Mouse (Mus musculus) kidney, embryonic 14.5 days (tissue): ENCODE measurements around the gene Rbmxl1. TPM values are rescaled to one million over a fixed set of nuclear protein-coding genes. Genes with fewer than 3 reads are reported as not detected.

Experiments
- ATAC-seq: fragments of 200-750 bp; cut with Nextera tagmentation; 2 replicates; pipeline ENCODE4 v1.8.0; 2017; ENCODE audit warnings: moderate number of reproducible peaks, mild to moderate bottlenecking, moderate TSS enrichment, moderate library complexity; ENCODE audit not compliant: low FRiP score, low TSS enrichment
- H3K27ac ChIP-seq: fragments of 300-500 bp; sonication (generic); 2 replicates; pipeline ENCODE4 v1.5.1; 2014; ENCODE audit warnings: low read depth, mild to moderate bottlenecking, low read length, moderate library complexity, mixed read lengths
- H3K27me3 ChIP-seq: fragments of 300-500 bp; sonication (generic); 2 replicates; pipeline ENCODE4 v1.6.1; 2014; ENCODE audit warnings: mild to moderate bottlenecking, low read length; ENCODE audit not compliant: control insufficient read depth, insufficient read depth
- H3K36me3 ChIP-seq: fragments of 300-500 bp; sonication (generic); 2 replicates; pipeline ENCODE4 v1.6.1; 2014; ENCODE audit warnings: low read length, mixed read lengths; ENCODE audit not compliant: control insufficient read depth, insufficient read depth
- H3K4me1 ChIP-seq: fragments of 300-500 bp; sonication (generic); 2 replicates; pipeline ENCODE4 v1.6.1; 2014; ENCODE audit warnings: low read length, mixed read lengths; ENCODE audit not compliant: control insufficient read depth, insufficient read depth
- H3K4me2 ChIP-seq: fragments of 300-500 bp; sonication (generic); replicated peaks from 2 replicates; pipeline ENCODE4 v1.6.1; 2014; ENCODE audit warnings: low read depth, mild to moderate bottlenecking, low read length
- H3K4me3 ChIP-seq: fragments of 300-500 bp; sonication (generic); 2 replicates; pipeline ENCODE4 v1.5.1; 2014; ENCODE audit warnings: mild to moderate bottlenecking, low read length
- H3K9ac ChIP-seq: fragments of 300-500 bp; sonication (generic); 2 replicates; pipeline ENCODE4 v1.6.1; 2014; ENCODE audit warnings: low read depth, mild to moderate bottlenecking, low read length, moderate library complexity
- H3K9me3 ChIP-seq: fragments of 300-500 bp; sonication (generic); 2 replicates; pipeline ENCODE4 v1.6.1; 2016; ENCODE audit warnings: low read length; ENCODE audit not compliant: control insufficient read depth
- WGBS: fragments of 180-500 bp; shearing (Covaris S2); extraction: QIAGEN DNeasy Blood & Tissue Kit; methylation state at CpG from one replicate; pipeline ENCODE4 v1.1.7; 2014; 5-methylcytosine and 5-hydroxymethylcytosine counted together
- polyA plus RNA-seq: library from polyadenylated mRNA; unstranded; fragments of >200 nt; fragmentation: Nextera tagmentation; extraction: Ambion mirVana; gene quantifications from 2 replicates; pipeline ENCODE4 v1.2.1, GENCODE M21; 2014

The Rbmxl1 gene
- polyA plus RNA-seq, 1 experiment from 2014 or later: 296 TPM

DNA sequence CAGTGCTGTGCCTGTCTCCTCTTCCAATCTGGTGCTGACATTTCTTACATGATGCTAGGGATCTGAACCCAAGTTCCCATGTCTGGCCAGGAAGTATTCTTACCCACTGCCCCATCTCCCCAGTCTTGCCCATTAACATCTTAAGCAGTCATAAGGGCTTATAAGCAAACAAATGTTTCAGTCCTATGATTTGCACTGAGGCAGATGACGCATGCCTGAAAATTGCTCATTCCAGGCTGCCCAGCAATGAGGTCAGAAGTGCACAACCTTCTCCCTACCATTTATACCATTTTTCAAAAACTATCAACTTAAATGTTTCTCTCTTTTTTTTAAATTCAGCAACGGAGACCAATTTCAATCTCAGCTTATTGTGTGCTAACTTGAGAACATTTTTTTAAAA lies 44.8 kb downstream of the Rbmxl1 start:
- no peaks in the 10 kb centered on the region for H3K36me3 ChIP-seq
- no peaks in the 10 kb centered on the region for H3K27me3 ChIP-seq
- no peak overlapping the region for H3K4me2 ChIP-seq
- WGBS: 79% methylated on average over 2 of the region's 2 CpGs
- no peak overlapping the region for H3K27ac ChIP-seq
- H3K9ac ChIP-seq: no peak overlapping the region
- H3K4me1 ChIP-seq: no peaks in the 10 kb centered on the region
- H3K9me3 ChIP-seq: no peaks in the 10 kb centered on the region
- H3K4me3 ChIP-seq: no peak overlapping the region
- ATAC-seq: no peak

DNA sequence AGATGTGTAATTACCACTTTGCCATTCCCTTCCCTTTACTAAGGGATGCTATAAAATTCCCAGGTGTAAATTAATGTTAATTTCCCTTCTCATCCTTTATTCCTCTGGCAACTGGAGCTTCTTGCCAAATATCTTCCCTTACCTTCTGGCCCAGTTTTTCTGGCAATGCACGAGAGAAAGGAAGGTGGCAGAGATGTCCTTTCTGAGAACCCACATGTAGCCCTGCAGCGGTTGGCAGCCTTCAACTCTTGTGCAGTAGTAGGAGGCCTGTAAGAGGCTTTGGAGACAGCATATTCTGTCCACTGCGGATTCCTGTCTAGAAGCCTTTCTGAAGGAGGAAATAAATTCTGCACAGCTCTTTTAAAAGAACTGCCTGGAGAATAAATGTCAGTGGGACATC lies 52.3 kb downstream of the Rbmxl1 start:
- no peak overlapping the region for H3K4me3 ChIP-seq
- H3K9me3 ChIP-seq: no peaks in the 10 kb centered on the region
- WGBS: 82% methylated on average over 3 of the region's 3 CpGs
- H3K4me2 ChIP-seq: no peak overlapping the region
- H3K27me3 ChIP-seq: no peaks in the 10 kb centered on the region
- H3K4me1 ChIP-seq: no peaks in the 10 kb centered on the region
- H3K9ac ChIP-seq: no peak overlapping the region
- no peak overlapping the region for H3K27ac ChIP-seq
- no peaks in the 10 kb centered on the region for H3K36me3 ChIP-seq
- ATAC-seq: no peak

Other genes starting within 250 kb of the Rbmxl1 start
- gene Pou4f2, start 72.3 kb downstream of the Rbmxl1 start, polyA plus RNA-seq: not detected in 2 replicates
- 11.3 and 12.0 TPM in 2 replicates for gene Slc10a7, start 448 bp upstream of the Rbmxl1 start, polyA plus RNA-seq